Mouse (Mus musculus) midbrain, embryonic 12.5 days (tissue): ENCODE data around the gene Plagl1. TPM values are rescaled to one million over a fixed set of nuclear protein-coding genes. Genes with fewer than 3 reads are reported as not detected.

ENCODE experiments used
- ATAC-seq: fragments of 200-750 bp; cut with Nextera tagmentation; 2 replicates; pipeline ENCODE4 v1.8.0; 2017; ENCODE audit warnings: low read depth, moderate TSS enrichment, moderate library complexity; ENCODE audit not compliant: low FRiP score
- H3K27ac ChIP-seq: fragments of 300-500 bp; sonication (generic); replicated peaks from 2 replicates; pipeline ENCODE4 v1.5.1; 2016; ENCODE audit warnings: mild to moderate bottlenecking
- H3K27me3 ChIP-seq: fragments of 300-500 bp; sonication (generic); 2 replicates; pipeline ENCODE4 v1.6.1; 2016; ENCODE audit warnings: mild to moderate bottlenecking
- H3K36me3 ChIP-seq: fragments of 300-500 bp; sonication (generic); 2 replicates; pipeline ENCODE4 v1.6.1; 2016
- H3K4me1 ChIP-seq: fragments of 300-500 bp; sonication (generic); 2 replicates; pipeline ENCODE4 v1.6.1; 2016
- H3K4me2 ChIP-seq: fragments of 300-500 bp; sonication (generic); replicated peaks from 2 replicates; pipeline ENCODE4 v1.6.1; 2016; ENCODE audit warnings: mild to moderate bottlenecking, moderate library complexity
- H3K4me3 ChIP-seq: fragments of 300-500 bp; sonication (generic); 2 replicates; pipeline ENCODE4 v1.5.1; 2016; ENCODE audit warnings: mild to moderate bottlenecking
- H3K9ac ChIP-seq: fragments of 300-500 bp; sonication (generic); replicated peaks from 2 replicates; pipeline ENCODE4 v1.6.1; 2016; ENCODE audit warnings: mild to moderate bottlenecking, moderate library complexity
- H3K9me3 ChIP-seq: fragments of 300-500 bp; sonication (generic); 2 replicates; pipeline ENCODE4 v1.6.1; 2016; ENCODE audit warnings: mild to moderate bottlenecking
- WGBS: fragments of 180-500 bp; shearing (Covaris S2); methylation state at CpG from one replicate; pipeline ENCODE4 v1.1.7; 2016; 5-methylcytosine and 5-hydroxymethylcytosine counted together
- polyA plus RNA-seq: library from polyadenylated mRNA; unstranded; fragments of >200 nt; fragmentation: Nextera tagmentation; extraction: Ambion mirVana; gene quantifications from 2 replicates; pipeline ENCODE4 v1.2.1, GENCODE M21; 2016

The Plagl1 gene
- polyA plus RNA-seq, 1 experiment from 2014 or later: 77.2 TPM

GRCm38 (mm10) chr10:13150435-13150834 is 90.1 kb downstream of the Plagl1 start:
- H3K4me2 ChIP-seq: no peak overlapping the region
- WGBS: 59% methylated on average over 3 of the region's 3 CpGs
- H3K9me3 ChIP-seq: no peaks in the 10 kb centered on the region
- no peak overlapping the region for H3K4me3 ChIP-seq
- no peak overlapping the region for H3K27ac ChIP-seq
- ATAC-seq: no peak
- H3K36me3 ChIP-seq: no peaks in the 10 kb centered on the region
- peaks cover 5% of the 10 kb centered on the region; the same call in 1 of the 2 replicates for H3K4me1 ChIP-seq
- no peaks in the 10 kb centered on the region for H3K27me3 ChIP-seq
- no peak overlapping the region for H3K9ac ChIP-seq

DNA sequence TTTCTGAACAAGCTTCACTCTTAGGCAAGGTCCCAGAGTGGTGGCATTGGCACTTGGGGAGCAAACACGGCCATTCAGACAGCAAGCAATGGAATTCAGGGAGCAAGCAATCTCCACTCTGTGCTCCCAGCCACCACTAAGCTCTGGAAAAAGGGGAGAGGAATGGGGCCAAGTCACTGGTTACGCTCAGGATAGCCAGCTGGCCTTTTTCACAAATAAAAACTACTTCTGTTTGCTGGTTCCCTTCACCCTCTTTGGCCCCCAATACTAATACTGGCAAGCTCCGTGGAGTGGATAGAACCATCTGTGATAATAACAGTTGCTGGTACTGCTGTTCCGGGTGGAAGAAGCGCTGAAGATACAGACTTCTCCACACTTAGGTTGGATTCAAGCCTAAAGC is 91.0 kb downstream of the Plagl1 start:
- WGBS: 86% methylated on average over 5 of the region's 5 CpGs
- Histone ChIP-seq H3K36me3 (no peaks in the 10 kb centered on the region), H3K4me1 (peaks cover 6% of the 10 kb centered on the region; the same call in 1 of the 2 replicates), H3K9me3 (no peaks in the 10 kb centered on the region), H3K27ac (no peak overlapping the region), H3K9ac (no peak overlapping the region), H3K4me3 (no peak overlapping the region), H3K27me3 (no peaks in the 10 kb centered on the region), H3K4me2 (no peak overlapping the region)
- ATAC-seq: no peak

DNA sequence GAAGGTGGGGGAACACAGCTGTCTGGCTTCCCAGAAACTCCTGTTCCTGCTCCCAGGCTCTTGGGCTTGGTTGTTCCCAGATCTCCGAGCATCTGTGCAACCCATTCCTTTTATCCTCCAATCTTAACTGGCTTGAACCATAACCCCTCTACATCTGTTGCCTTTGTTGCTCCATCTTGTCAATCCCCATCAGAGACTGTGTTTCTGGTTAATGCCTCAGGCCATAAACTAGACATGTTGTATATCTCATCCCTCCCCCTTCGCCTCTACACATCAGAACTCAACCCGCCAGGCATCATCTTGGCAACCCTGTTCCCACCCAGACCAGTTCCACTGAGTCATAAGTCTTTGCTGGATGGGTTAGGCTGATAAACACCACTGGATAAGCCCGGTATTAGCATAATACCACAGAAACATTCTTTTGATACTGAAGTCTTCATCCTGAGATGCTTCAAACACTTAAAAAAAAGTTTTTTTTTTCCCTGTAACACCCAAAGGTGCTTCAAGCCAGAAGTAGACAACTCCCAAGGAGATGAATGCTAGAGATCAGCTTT is 92.6 kb downstream of the Plagl1 start:
- Histone ChIP-seq H3K9ac (no peak overlapping the region), H3K9me3 (no peaks in the 10 kb centered on the region), H3K36me3 (no peaks in the 10 kb centered on the region), H3K4me1 (peaks cover 9% of the 10 kb centered on the region; the same call in 1 of the 2 replicates), H3K27ac (no peak overlapping the region), H3K4me3 (no peak overlapping the region), H3K27me3 (no peaks in the 10 kb centered on the region), H3K4me2 (no peak overlapping the region)
- WGBS: 92% methylated on average over 4 of the region's 4 CpGs
- no peak for ATAC-seq

DNA sequence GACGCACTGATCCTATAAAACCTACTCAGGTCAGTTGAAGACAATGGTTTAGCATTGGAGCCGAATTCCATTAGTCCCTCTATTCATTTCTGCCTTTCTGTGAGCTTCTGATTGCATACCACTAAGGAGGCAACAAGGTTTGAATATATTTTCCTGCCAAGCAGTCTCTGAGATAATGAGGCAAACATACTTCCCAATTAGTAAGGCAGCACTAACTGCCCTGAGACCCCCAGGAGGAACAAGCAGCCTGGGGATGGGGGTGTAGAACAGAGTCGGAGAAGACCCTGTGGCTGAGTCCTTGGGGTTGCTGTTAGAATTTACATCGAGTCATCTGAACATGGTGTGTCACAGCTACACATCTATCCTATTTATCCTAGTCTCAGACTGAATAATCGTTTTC is 95.1 kb downstream of the Plagl1 start:
- Histone ChIP-seq H3K4me1 (peaks cover 9% of the 10 kb centered on the region; the same call in 1 of the 2 replicates), H3K4me3 (no peak overlapping the region), H3K9me3 (no peaks in the 10 kb centered on the region), H3K9ac (no peak overlapping the region), H3K27me3 (no peaks in the 10 kb centered on the region), H3K36me3 (no peaks in the 10 kb centered on the region), H3K4me2 (no peak overlapping the region), H3K27ac (no peak overlapping the region)
- ATAC-seq: no peak
- WGBS: 82% methylated on average over 5 of the region's 5 CpGs

- no peak overlapping the region for H3K4me3 ChIP-seq
- no peaks in the 10 kb centered on the region for H3K27me3 ChIP-seq
- H3K9ac ChIP-seq: no peak overlapping the region
- 92% methylated on average over 4 of the region's 4 CpGs for WGBS
- H3K9me3 ChIP-seq: 0 out of 2 replicates have a peak, but pooled peaks cover 4% of the 10 kb centered on the region
- peaks cover 3% of the 10 kb centered on the region; the same call in 1 of the 2 replicates for H3K4me1 ChIP-seq
- H3K36me3 ChIP-seq: no peaks in the 10 kb centered on the region
- ATAC-seq: no peak
- H3K4me2 ChIP-seq: no peak overlapping the region
- H3K27ac ChIP-seq: no peak overlapping the region
These were observed 100.6 kb downstream of the Plagl1 start for GRCm38 (mm10) chr10:13160913-13161312.

DNA sequence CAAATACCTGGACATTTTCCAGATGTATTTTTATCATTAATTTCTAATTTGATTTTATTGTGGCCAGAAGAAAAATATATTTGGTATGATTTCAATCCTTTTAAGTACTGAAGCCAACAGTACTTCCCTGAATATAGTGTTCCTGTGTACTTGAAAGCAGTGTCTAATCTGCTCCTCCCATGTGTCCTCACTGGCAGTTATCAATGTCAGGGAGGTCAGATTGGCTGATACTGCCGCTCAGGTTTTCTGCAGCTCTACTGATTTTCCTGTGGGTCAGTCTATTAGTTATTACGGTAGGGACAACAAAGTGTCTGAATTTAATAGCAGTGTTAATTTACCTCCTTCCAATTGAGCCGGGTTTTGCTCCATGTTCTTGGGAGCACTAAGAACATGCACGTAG is 101.7 kb downstream of the Plagl1 start:
- 88% methylated on average over 4 of the region's 4 CpGs for WGBS

GRCm38 (mm10) chr10:13168461-13168860 is 108.2 kb downstream of the Plagl1 start:
- Histone ChIP-seq H3K9me3 (0 out of 2 replicates have a peak, but pooled peaks cover 4% of the 10 kb centered on the region), H3K4me2 (no peak overlapping the region), H3K4me1 (peaks cover 10% of the 10 kb centered on the region; the same call in 1 of the 2 replicates), H3K36me3 (no peaks in the 10 kb centered on the region), H3K9ac (no peak overlapping the region), H3K4me3 (no peak overlapping the region), H3K27me3 (no peaks in the 10 kb centered on the region), H3K27ac (no peak overlapping the region)
- 82% methylated on average over 5 of the region's 5 CpGs for WGBS
- ATAC-seq: no peak

More for the DNA sequence above, 101.7 kb downstream of the Plagl1 start:
- no peaks in the 10 kb centered on the region for H3K27me3 ChIP-seq
- H3K9ac ChIP-seq: no peak overlapping the region
- no peak overlapping the region for H3K4me3 ChIP-seq
- H3K9me3 ChIP-seq: 0 out of 2 replicates have a peak, but pooled peaks cover 4% of the 10 kb centered on the region
- H3K4me2 ChIP-seq: no peak overlapping the region
- ATAC-seq: no peak
- H3K4me1 ChIP-seq: no peaks in the 10 kb centered on the region
- no peaks in the 10 kb centered on the region for H3K36me3 ChIP-seq
- no peak overlapping the region for H3K27ac ChIP-seq

GRCm38 (mm10) chr10:13170739-13171448 is 110.6 kb downstream of the Plagl1 start:
- Histone ChIP-seq H3K9me3 (no peaks in the 10 kb centered on the region), H3K27me3 (no peaks in the 10 kb centered on the region), H3K4me3 (no peak overlapping the region), H3K4me1 (peaks cover 10% of the 10 kb centered on the region; the same call in 1 of the 2 replicates), H3K27ac (no peak overlapping the region), H3K9ac (no peak overlapping the region), H3K4me2 (no peak overlapping the region), H3K36me3 (peaks cover under 1% of the 10 kb centered on the region; the same call in 1 of the 2 replicates)
- 48% methylated on average over 12 of the region's 12 CpGs for WGBS
- ATAC-seq: no peak

- Histone ChIP-seq H3K4me1 (peaks cover 10% of the 10 kb centered on the region; the same call in 1 of the 2 replicates), H3K9me3 (no peaks in the 10 kb centered on the region), H3K36me3 (peaks cover 7% of the 10 kb centered on the region), H3K27ac (no peak overlapping the region), H3K27me3 (no peaks in the 10 kb centered on the region), H3K4me3 (no peak overlapping the region), H3K4me2 (no peak overlapping the region), H3K9ac (no peak overlapping the region)
- no peak for ATAC-seq
- WGBS: 72% methylated on average over 2 of the region's 2 CpGs
These were observed 111.2 kb downstream of the Plagl1 start for GRCm38 (mm10) chr10:13171461-13171860.

DNA sequence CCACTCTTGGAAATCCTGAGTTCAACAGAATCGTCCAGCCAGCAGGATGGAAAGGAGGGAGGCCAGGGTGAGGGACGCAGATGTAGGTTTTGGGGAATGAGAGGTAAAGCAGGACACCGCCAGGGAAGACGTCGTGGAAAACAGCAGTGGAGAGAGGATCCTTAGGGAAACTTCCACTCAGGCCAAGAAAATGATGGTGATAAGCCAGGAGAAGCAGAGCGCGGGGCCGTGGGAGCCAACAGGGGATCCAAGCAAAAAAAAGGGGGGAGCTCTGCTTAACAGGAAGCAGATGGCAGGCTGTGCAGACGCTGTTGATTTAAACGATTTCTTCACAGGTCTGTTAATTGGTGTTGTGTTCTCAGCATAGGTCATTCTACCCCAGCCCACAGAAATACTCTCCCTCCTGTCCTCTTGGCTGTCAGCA is 112.5 kb downstream of the Plagl1 start:
- H3K9me3 ChIP-seq: no peaks in the 10 kb centered on the region
- peaks cover 20% of the 10 kb centered on the region for H3K36me3 ChIP-seq
- peaks cover 10% of the 10 kb centered on the region; the same call in 1 of the 2 replicates for H3K4me1 ChIP-seq
- no peak overlapping the region for H3K4me2 ChIP-seq
- H3K27ac ChIP-seq: no peak overlapping the region
- ATAC-seq: no peak
- H3K4me3 ChIP-seq: no peak overlapping the region
- no peaks in the 10 kb centered on the region for H3K27me3 ChIP-seq
- H3K9ac ChIP-seq: no peak overlapping the region
- WGBS: 72% methylated on average over 10 of the region's 10 CpGs

- Histone ChIP-seq H3K4me3 (no peak overlapping the region), H3K9ac (no peak overlapping the region), H3K27me3 (no peaks in the 10 kb centered on the region), H3K27ac (no peak overlapping the region), H3K4me1 (peaks cover 2% of the 10 kb centered on the region; the same call in 1 of the 2 replicates), H3K4me2 (no peak overlapping the region), H3K36me3 (peaks cover 50% of the 10 kb centered on the region), H3K9me3 (no peaks in the 10 kb centered on the region)
- no peak for ATAC-seq
- WGBS: 93% methylated on average over 7 of the region's 7 CpGs
These were observed 115.6 kb downstream of the Plagl1 start for GRCm38 (mm10) chr10:13175866-13176265.

- 61% methylated on average over 7 of the region's 7 CpGs for WGBS
- Histone ChIP-seq H3K27ac (no peak within 1 kb of the TSS), H3K27me3 (no peaks in the 10 kb centered on the region), H3K9ac (no peak within 1 kb of the TSS), H3K36me3 (peaks cover 72% of the 10 kb centered on the region), H3K4me3 (no peak within 1 kb of the TSS), H3K9me3 (no peaks in the 10 kb centered on the region), H3K4me2 (no peak within 1 kb of the TSS), H3K4me1 (no peaks in the 10 kb centered on the region)
- ATAC-seq: no peak
These were observed 117.8 kb downstream of the Plagl1 start, which contains the start of gene Zc2hc1b for GRCm38 (mm10) chr10:13177973-13178624. TSS of gene Zc2hc1b (minus strand) at chr10:13178023.
